Mouse (Mus musculus) neutrophil, adult 83 days (primary cell): Measurements from ENCODE around the gene Zfp810. TPM values are rescaled to one million over a fixed set of nuclear protein-coding genes. Genes with fewer than 3 reads are reported as not detected.

Experiments used
- total RNA-seq, 2 experiments: library from RNA; stranded (reverse); gene quantifications; one replicate each; pipeline ENCODE4 v1.2.4; 2023

Gene Zfp810
- 1 to 10 TPM; 6.3 to 6.7 TPM for total RNA-seq

GRCm38 (mm10) chr9:22307156-22307919, at the start of gene Zfp810:
Gene Zfp810, minus strand, starts transcription at chr9:22307648.

GRCm38 (mm10) chr9:22259184-22260091, 48.0 kb downstream of the Zfp810 start, which contains the start of gene Zfp599:
Gene Zfp599, minus strand, starts transcription at chr9:22259895.

Other genes with a start within 250 kb of the Zfp810 start
- gene Gm49318, start 236.4 kb downstream of the Zfp810 start, total RNA-seq, result not detected
- 1 to 10 TPM; 9.0 to 9.7 TPM for gene Zfp653, start 236.3 kb downstream of the Zfp810 start, total RNA-seq
- 1 to 10 TPM; 8.6 to 8.7 TPM for gene Ecsit, start 222.2 kb downstream of the Zfp810 start, total RNA-seq
- gene Cnn1, start 208.4 kb downstream of the Zfp810 start, total RNA-seq, result not detected
- 10 to 100 TPM; 34.9 to 42.1 TPM for gene Elof1, start 190.5 kb downstream of the Zfp810 start, total RNA-seq
- 10 to 100 TPM; 28.6 to 38.7 TPM for gene Acp5, start 171.9 kb downstream of the Zfp810 start, total RNA-seq
- 10 to 100 TPM; 15.4 to 16.0 TPM for gene Pigyl, start 150.8 kb downstream of the Zfp810 start, total RNA-seq
- gene Zfp872, start 119.6 kb downstream of the Zfp810 start, total RNA-seq, result not detected
- gene Zfp809, start 81.9 kb downstream of the Zfp810 start, total RNA-seq, result 10 to 100 TPM; 12.4 to 17.5 TPM
- gene Zfp599, start 47.8 kb downstream of the Zfp810 start, total RNA-seq, result under 1 TPM; 0.26 to 0.40 TPM
- gene Anln, start 81.5 kb upstream of the Zfp810 start, total RNA-seq, result 10 to 100 TPM; 52.6 to 54.7 TPM
- gene 9530077C05Rik, start 103.9 kb upstream of the Zfp810 start, total RNA-seq, result 1 to 10 TPM; 5.1 to 6.5 TPM
- gene Gm17545, start 146.6 kb upstream of the Zfp810 start, total RNA-seq, result not detected
- gene Rp9, start 162.1 kb upstream of the Zfp810 start, total RNA-seq, result 10 to 100 TPM; 47.1 to 51.9 TPM
- 10 to 100 TPM; 15.0 to 18.0 TPM for gene Bbs9, start 168.1 kb upstream of the Zfp810 start, total RNA-seq